Mouse (Mus musculus) midbrain, embryonic 15.5 days (tissue): ENCODE results near the gene Esp22. TPM values are rescaled to one million over a fixed set of nuclear protein-coding genes. Genes with fewer than 3 reads are reported as not detected.
"Not testable (repeated sequence)": the region's sequence is repeated elsewhere in the genome, so short reads cannot be mapped to it uniquely, and the experiment has no call there.

Source experiments
- ATAC-seq: fragments of 200-750 bp; cut with Nextera tagmentation; replicated peaks from 2 replicates; pipeline ENCODE4 v1.8.0; 2017; ENCODE audit warnings: moderate TSS enrichment
- H3K27ac ChIP-seq: fragments of 300-500 bp; sonication (generic); 2 replicates; pipeline ENCODE4 v1.5.1; 2015; ENCODE audit warnings: mild to moderate bottlenecking, inconsistent platforms
- H3K27me3 ChIP-seq: fragments of 300-500 bp; sonication (generic); replicated peaks from 2 replicates; pipeline ENCODE4 v1.6.1; 2015; ENCODE audit warnings: inconsistent platforms
- H3K36me3 ChIP-seq: fragments of 300-500 bp; sonication (generic); replicated peaks from 2 replicates; pipeline ENCODE4 v1.6.1; 2015; ENCODE audit warnings: inconsistent platforms
- H3K4me1 ChIP-seq: fragments of 300-500 bp; sonication (generic); 2 replicates; pipeline ENCODE4 v1.6.1; 2015; ENCODE audit warnings: inconsistent platforms
- H3K4me2 ChIP-seq: fragments of 300-500 bp; sonication (generic); 2 replicates; pipeline ENCODE4 v1.6.1; 2015; ENCODE audit warnings: inconsistent platforms, mild to moderate bottlenecking, moderate library complexity
- H3K4me3 ChIP-seq: fragments of 300-500 bp; sonication (generic); 2 replicates; pipeline ENCODE4 v1.5.1; 2015; ENCODE audit warnings: mild to moderate bottlenecking, inconsistent platforms
- H3K9ac ChIP-seq: fragments of 300-500 bp; sonication (generic); 2 replicates; pipeline ENCODE4 v1.6.1; 2015; ENCODE audit warnings: mild to moderate bottlenecking, inconsistent platforms
- H3K9me3 ChIP-seq: fragments of 300-500 bp; sonication (generic); 2 replicates; pipeline ENCODE4 v1.6.1; 2016; ENCODE audit warnings: inconsistent platforms
- WGBS: fragments of 180-500 bp; shearing (Covaris S2); methylation state at CpG from one replicate; pipeline ENCODE4 v1.1.7; 2015; ENCODE audit warnings: mixed read lengths; 5-methylcytosine and 5-hydroxymethylcytosine counted together
- polyA plus RNA-seq: library from polyadenylated mRNA; unstranded; fragments of >200 nt; fragmentation: Nextera tagmentation; extraction: Ambion mirVana; gene quantifications from 2 replicates; pipeline ENCODE4 v1.2.1, GENCODE M21; 2015

Esp22 gene
- not detected in 2 replicates for polyA plus RNA-seq

DNA sequence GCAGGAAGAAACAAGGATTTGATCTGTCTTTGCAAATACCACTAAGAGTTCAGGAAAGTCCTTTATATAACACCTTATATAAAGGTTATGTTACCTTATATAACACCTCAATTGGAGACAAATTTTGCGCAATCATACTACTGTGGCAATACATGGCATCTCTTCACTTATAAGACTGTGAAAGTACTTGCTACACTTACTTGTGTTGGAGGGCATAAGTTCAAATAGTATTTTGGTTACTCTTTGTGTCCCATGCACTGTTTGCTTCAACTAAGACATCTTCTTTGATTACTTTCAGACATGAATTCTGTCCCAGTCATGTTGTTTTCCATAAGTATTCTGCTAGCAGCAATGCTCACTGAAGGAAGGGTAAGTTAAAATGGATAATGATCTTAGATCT, at the start of gene Esp22:
TSS of gene Esp22 (plus strand) at position 301 of the 400 bp plus-strand sequence.
- no peaks in the 10 kb centered on the region for H3K27me3 ChIP-seq
- no peak within 1 kb of the TSS for H3K4me2 ChIP-seq
- 91% methylated on average over 1 of the region's 1 CpGs for WGBS
- H3K27ac ChIP-seq: no peak within 1 kb of the TSS
- peaks cover 4% of the 10 kb centered on the region for H3K9me3 ChIP-seq
- no peak within 1 kb of the TSS for H3K9ac ChIP-seq
- no peaks in the 10 kb centered on the region for H3K4me1 ChIP-seq
- H3K4me3 ChIP-seq: no peak within 1 kb of the TSS
- H3K36me3 ChIP-seq: no peaks in the 10 kb centered on the region
- no peak for ATAC-seq

DNA sequence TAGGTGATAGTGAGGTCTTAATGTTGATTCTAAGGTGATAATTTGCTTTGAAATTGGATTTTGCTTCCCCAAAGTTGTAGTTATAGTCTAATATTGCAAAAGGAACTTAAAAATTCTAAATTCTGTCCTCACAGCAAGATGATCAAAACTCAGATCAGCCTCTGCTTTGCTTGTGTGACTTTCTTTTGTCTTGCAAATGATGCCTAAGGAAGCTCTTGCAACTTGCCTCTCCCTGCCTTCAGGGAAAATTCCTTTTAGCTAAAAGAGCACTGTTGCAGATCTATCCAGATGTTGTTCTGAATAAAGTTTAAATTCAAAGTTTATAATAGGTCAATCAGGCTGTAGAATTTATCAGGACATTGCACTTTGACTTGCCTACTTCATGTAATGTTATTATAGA, 31.5 kb upstream of the Esp22 start:
- Histone ChIP-seq H3K4me1 (no peaks in the 10 kb centered on the region), H3K9ac (no peak overlapping the region), H3K9me3 (peaks cover 10% of the 10 kb centered on the region), H3K27me3 (no peaks in the 10 kb centered on the region), H3K36me3 (no peaks in the 10 kb centered on the region), H3K27ac (no peak overlapping the region), H3K4me2 (no peak overlapping the region), H3K4me3 (no peak overlapping the region)
- no peak for ATAC-seq

DNA sequence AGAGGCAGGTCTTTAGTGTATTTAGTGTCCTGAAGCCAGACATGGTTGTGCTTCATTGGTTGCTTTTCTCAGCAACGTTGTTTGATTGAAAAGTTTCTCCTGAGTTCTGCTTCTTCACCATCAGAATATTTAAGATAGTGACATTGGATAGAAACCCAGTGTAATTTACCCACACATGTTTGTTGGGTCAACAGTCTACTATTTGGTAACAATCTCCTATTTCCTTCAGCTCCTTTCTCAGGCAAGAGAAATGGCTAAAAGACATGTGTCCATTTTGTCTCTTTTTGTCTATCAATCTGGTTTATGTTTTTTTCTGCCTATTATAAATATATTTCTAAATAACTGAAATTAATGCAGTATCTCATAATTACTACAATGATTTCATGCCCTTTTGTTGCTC, 18.2 kb upstream of the Esp22 start, which contains the start of gene Esp23:
TSS of gene Esp23 (minus strand) at position 101 of the 400 bp plus-strand sequence.
- no peak within 1 kb of the TSS for H3K4me2 ChIP-seq
- no peak within 1 kb of the TSS for H3K9ac ChIP-seq
- H3K4me1 ChIP-seq: no peaks in the 10 kb centered on the region
- H3K27ac ChIP-seq: no peak within 1 kb of the TSS
- H3K27me3 ChIP-seq: no peaks in the 10 kb centered on the region
- peaks cover 6% of the 10 kb centered on the region; the same call in 1 of the 2 replicates for H3K9me3 ChIP-seq
- H3K4me3 ChIP-seq: no peak within 1 kb of the TSS
- WGBS: 63% methylated on average over 1 of the region's 1 CpGs
- H3K36me3 ChIP-seq: no peaks in the 10 kb centered on the region
- ATAC-seq: no peak

DNA sequence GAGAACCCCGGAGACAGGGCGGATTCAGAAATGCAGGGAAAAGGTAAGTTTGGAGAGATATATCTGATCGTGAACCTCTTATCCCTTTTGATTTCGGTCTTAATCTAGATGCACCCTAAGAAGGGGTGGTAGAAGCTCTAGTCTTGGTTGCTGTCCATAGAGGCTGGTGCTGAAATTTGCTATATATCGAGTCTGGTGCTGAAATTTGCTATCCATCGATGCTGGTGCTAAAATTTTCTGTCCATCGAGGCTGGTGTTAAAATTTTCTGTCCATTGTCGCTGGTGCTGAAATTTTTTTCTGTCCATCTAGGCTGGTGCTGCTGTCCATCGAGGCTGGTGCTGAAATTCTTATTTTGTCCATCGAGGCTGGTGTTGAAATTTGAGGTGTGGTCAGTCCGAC, 12.0 kb downstream of the Esp22 start:
- not testable (repeated sequence) for H3K36me3 ChIP-seq, H3K4me2 ChIP-seq
- WGBS: 74% methylated on average over 11 of the region's 11 CpGs

DNA sequence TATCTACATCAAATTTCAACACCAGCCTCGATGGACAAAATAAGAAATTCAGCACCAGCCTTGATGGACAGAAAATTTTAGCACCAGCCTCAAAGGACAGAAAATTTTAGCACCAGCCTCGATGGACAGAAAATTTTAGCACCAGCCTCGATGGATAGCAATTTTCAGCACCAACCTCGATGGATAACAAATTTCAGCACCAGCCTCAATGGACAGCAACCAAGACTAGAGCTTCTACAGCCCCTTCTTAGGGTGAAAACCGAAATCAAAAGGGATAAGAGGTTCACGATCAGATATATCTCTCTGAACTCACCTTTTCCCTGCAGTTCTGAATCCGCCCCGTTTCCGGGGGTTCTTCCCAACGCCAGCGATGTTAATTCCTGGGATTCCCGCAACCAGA, 34.0 kb downstream of the Esp22 start:
- H3K4me2 ChIP-seq, ATAC-seq, H3K4me1 ChIP-seq, H3K9ac ChIP-seq, H3K27ac ChIP-seq, H3K27me3 ChIP-seq, H3K4me3 ChIP-seq, H3K36me3 ChIP-seq: not testable (repeated sequence)
- WGBS: 73% methylated on average over 12 of the region's 12 CpGs
- H3K9me3 ChIP-seq: 0 out of 2 replicates have a peak, but pooled peaks cover 11% of the 10 kb centered on the region

More for the DNA sequence above, 12.0 kb downstream of the Esp22 start:
- ATAC-seq, H3K4me3 ChIP-seq, H3K27ac ChIP-seq, H3K27me3 ChIP-seq, H3K4me1 ChIP-seq, H3K9ac ChIP-seq: not testable (repeated sequence)
- H3K9me3 ChIP-seq: peaks cover 18% of the 10 kb centered on the region; the same call in 1 of the 2 replicates

Other genes starting within 250 kb of the Esp22 start
- not detected in 2 replicates for gene Esp24, start 58.6 kb upstream of the Esp22 start, polyA plus RNA-seq
- not detected in 2 replicates for gene Gm21903, start 52.0 kb upstream of the Esp22 start, polyA plus RNA-seq
- not detected in 2 replicates for gene Esp23, start 18.3 kb upstream of the Esp22 start, polyA plus RNA-seq